Mouse (Mus musculus) CH12.LX (cell line): Measurements from ENCODE around the gene Gldc. TPM values are rescaled to one million over a fixed set of nuclear protein-coding genes. Genes with fewer than 3 reads are reported as not detected.

Experiments
- DNase-seq: peaks from one replicate; pipeline ENCODE4 v3.0.0-alpha.2; 2013; ENCODE audit errors: extremely low read depth
- H3K27ac ChIP-seq: 2 replicates; pipeline ENCODE4 v1.5.1; 2012; ENCODE audit warnings: low read depth, mild to moderate bottlenecking, control low read depth, moderate library complexity; ENCODE audit not compliant: insufficient read depth
- H3K27me3 ChIP-seq: replicated peaks from 2 replicates; pipeline ENCODE3; 2012; ENCODE audit warnings: inconsistent platforms
- H3K36me3 ChIP-seq, 2 experiments: replicated peaks in 1 of 2; 2 replicates each; pipeline versions ENCODE3 to v1.6.1; 2012; ENCODE audit warnings: inconsistent platforms in 1 of 2, low read length in 1 of 2, mild to moderate bottlenecking in 1 of 2, mixed read lengths in 1 of 2, moderate library complexity in 1 of 2; ENCODE audit not compliant: control insufficient read depth in 1 of 2, insufficient read depth in 1 of 2
- H3K4me1 ChIP-seq, 2 experiments: 2 replicates each; pipeline ENCODE4 v1.6.1; 2012; ENCODE audit warnings: inconsistent platforms in 1 of 2, moderate library complexity in 1 of 2; ENCODE audit not compliant: insufficient read depth in 2 of 2, control insufficient read depth in 1 of 2
- H3K4me2 ChIP-seq: 2 replicates; pipeline ENCODE4 v1.6.1; 2012; ENCODE audit warnings: low read depth, mild to moderate bottlenecking, control low read depth; ENCODE audit not compliant: poor library complexity, insufficient read depth, severe bottlenecking
- H3K4me3 ChIP-seq, 3 experiments: fragments of 150-350 bp in 1 of 3; sonication (generic) in 1 of 3; replicated peaks in 1 of 3; 2 replicates each; pipeline versions ENCODE3 to v1.5.1; 2011 to 2012; ENCODE audit warnings: low read depth in 2 of 3, low read length in 2 of 3, mild to moderate bottlenecking in 2 of 3, moderate library complexity in 2 of 3, control low read depth in 1 of 3, improper control_type of control experiment in 1 of 3, inconsistent platforms in 1 of 3, mixed read lengths in 1 of 3; ENCODE audit not compliant: poor library complexity in 1 of 3
- H3K79me2 ChIP-seq: replicated peaks from 2 replicates; pipeline ENCODE4 v1.6.1; 2012; ENCODE audit warnings: mild to moderate bottlenecking, moderate library complexity; ENCODE audit not compliant: control insufficient read depth, poor library complexity, insufficient read depth, severe bottlenecking; ENCODE audit errors: extremely low read depth
- H3K9ac ChIP-seq: 2 replicates; pipeline ENCODE4 v1.6.1; 2012; ENCODE audit warnings: low read depth, mild to moderate bottlenecking, control low read depth, moderate library complexity; ENCODE audit not compliant: insufficient read depth
- H3K9me3 ChIP-seq: replicated peaks from 2 replicates; pipeline ENCODE3; 2012; ENCODE audit warnings: low read length, inconsistent platforms, mixed read lengths
- BHLHE40 ChIP-seq: IDR thresholded peaks from 2 replicates; pipeline ENCODE4 v1.6.1; 2011; ENCODE audit warnings: mild to moderate bottlenecking, low read depth, low read length, improper control_type of control experiment
- CHD2 ChIP-seq: IDR thresholded peaks from 2 replicates; pipeline ENCODE4 v1.6.1; 2011; ENCODE audit warnings: low read length, improper control_type of control experiment
- CTCF ChIP-seq, 2 experiments: IDR thresholded peaks in 1 of 2; conservative IDR thresholded peaks in 1 of 2; 2 replicates each; pipeline ENCODE4 v1.5.1; 2011 to 2012; ENCODE audit warnings: low read depth in 2 of 2, low read length in 2 of 2, improper control_type of control experiment in 1 of 2, inconsistent platforms in 1 of 2, mild to moderate bottlenecking in 1 of 2, moderate library complexity in 1 of 2
- E2F4 ChIP-seq: IDR thresholded peaks from 2 replicates; pipeline ENCODE4 v1.6.1; 2011; ENCODE audit warnings: low read depth, low read length, improper control_type of control experiment; ENCODE audit not compliant: insufficient replicate concordance
- EP300 ChIP-seq: IDR thresholded peaks from 2 replicates; pipeline ENCODE4 v1.6.1; 2011; ENCODE audit warnings: low read length, improper control_type of control experiment
- ETS1 ChIP-seq: conservative IDR thresholded peaks from 2 replicates; pipeline ENCODE4 v1.6.1; 2012; ENCODE audit warnings: low read depth, mild to moderate bottlenecking, inconsistent platforms, low read length, improper control_type of control experiment, moderate library complexity
- IRF4 ChIP-seq: IDR thresholded peaks from 2 replicates; pipeline ENCODE4 v1.6.1; 2014; ENCODE audit warnings: low read depth, mild to moderate bottlenecking, inconsistent platforms, low read length, improper control_type of control experiment
- KAT2A ChIP-seq: IDR thresholded peaks from 2 replicates; pipeline ENCODE4 v1.6.1; 2012; ENCODE audit warnings: low read length, improper control_type of control experiment, inconsistent platforms; ENCODE audit not compliant: insufficient replicate concordance
- MAX ChIP-seq: IDR thresholded peaks from 2 replicates; pipeline ENCODE4 v1.6.1; 2011; ENCODE audit warnings: low read length, improper control_type of control experiment
- MAZ ChIP-seq: IDR thresholded peaks from 2 replicates; pipeline ENCODE4 v1.6.1; 2012; ENCODE audit warnings: low read depth, mild to moderate bottlenecking, inconsistent platforms, low read length, improper control_type of control experiment, moderate library complexity
- NELFE ChIP-seq: IDR thresholded peaks from 2 replicates; pipeline ENCODE4 v1.6.1; 2011; ENCODE audit warnings: low read depth, low read length, improper control_type of control experiment
- POLR2AphosphoS2 ChIP-seq: IDR thresholded peaks from 2 replicates; pipeline ENCODE4 v1.6.1; 2011; ENCODE audit warnings: low read depth, low read length, improper control_type of control experiment
- RAD21 ChIP-seq: IDR thresholded peaks from 2 replicates; pipeline ENCODE4 v1.6.1; 2011; ENCODE audit warnings: low read depth, mild to moderate bottlenecking, low read length, improper control_type of control experiment, moderate library complexity
- SMC3 ChIP-seq: IDR thresholded peaks from 2 replicates; pipeline ENCODE4 v1.6.1; 2011; ENCODE audit warnings: low read depth, low read length, improper control_type of control experiment
- TBP ChIP-seq: conservative IDR thresholded peaks from 2 replicates; pipeline ENCODE4 v1.6.1; 2011; ENCODE audit warnings: low read depth, low read length, improper control_type of control experiment
- USF1 ChIP-seq: IDR thresholded peaks from 2 replicates; pipeline ENCODE4 v1.6.1; 2014; ENCODE audit warnings: low read depth, mild to moderate bottlenecking, inconsistent platforms, low read length, improper control_type of control experiment
- USF2 ChIP-seq: conservative IDR thresholded peaks from 2 replicates; pipeline ENCODE4 v1.6.1; 2011; ENCODE audit warnings: low read depth, low read length, improper control_type of control experiment
- ZNF384 ChIP-seq: IDR thresholded peaks from 2 replicates; pipeline ENCODE4 v1.6.1; 2012; ENCODE audit warnings: low read depth, low read length, improper control_type of control experiment, inconsistent platforms
- dilution Hi-C: fragments of 300-500 bp; cut with MboI; formaldehyde crosslinking; loops from 2 replicates; pipeline ENCODE4 v1.14.3; 2020; ENCODE audit warnings: low sequenced_read_pairs; ENCODE audit not compliant: extremely low pct_unique_long_range_greater_than_20kb, extremely low pct_ligation_motif_present
- in situ Hi-C: fragments of 300-500 bp; cut with MboI; formaldehyde crosslinking; loops from 3 replicates; pipeline ENCODE4 v1.14.3; 2019; ENCODE audit warnings: low sequenced_read_pairs, low pct_ligation_motif_present, low pct_unique_long_range_greater_than_20kb, mixed read lengths
- polyA plus RNA-seq: library from polyadenylated mRNA; unstranded; fragments of >175 nt; gene quantifications from 2 replicates; pipeline ENCODE4 v1.2.1, GENCODE M21; 2012; ENCODE audit warnings: low read depth; ENCODE audit not compliant: insufficient read length
- total RNA-seq, 2 experiments: library from RNA; depleted of rRNA; stranded (reverse); fragments of 300-350 nt in 1 of 2; fragments of >200 nt in 1 of 2; gene quantifications; 2 replicates each; pipeline ENCODE4 v1.2.3; 2012 to 2014

Gldc gene
- total and polyA plus RNA-seq, 3 experiments: 0.30 to 1.8 (median 0.64) TPM

DNA sequence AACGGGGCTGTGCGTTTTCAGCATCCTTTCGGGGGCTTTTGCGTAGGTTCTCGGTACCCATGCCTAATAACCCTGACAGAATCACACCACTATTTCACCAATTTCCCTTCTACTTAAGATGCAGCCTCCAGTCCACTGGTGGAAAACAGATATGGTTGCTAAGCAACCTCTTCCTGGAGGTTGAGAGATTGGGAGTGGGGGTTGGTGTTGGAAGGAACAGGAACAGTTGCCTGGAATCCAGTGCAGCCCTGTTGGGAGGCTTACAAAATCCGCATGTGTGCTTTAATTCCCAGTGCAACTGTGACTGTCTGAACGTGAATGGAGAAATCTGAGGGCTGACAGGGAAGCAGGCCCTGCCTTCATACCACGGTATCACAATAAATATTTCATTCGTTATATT is 57.5 kb downstream of the Gldc start:
- H3K27ac ChIP-seq: peak overlapping the region; percentile 21; the same call in 1 of the 2 replicates
- no peaks in the 10 kb centered on the region for H3K9me3 ChIP-seq
- in situ Hi-C loops (loop anchor here (10.0 kb wide), 2 partner anchors 83 to 443 kb away; partner anchors contain the start of gene Uhrf2), dilution Hi-C loops (no loop called here)
- no peaks in the 10 kb centered on the region for H3K79me2 ChIP-seq
- H3K4me1 ChIP-seq: peaks cover 31 to 34% of the 10 kb centered on the region in 2 experiments
- H3K4me2 ChIP-seq: no peak overlapping the region
- H3K9ac ChIP-seq: no peak overlapping the region
- TF ChIP-seq IRF4: 0 out of 2 replicates have a peak, but pooled peaks have one; percentile 8
- no peak for TF ChIP-seq E2F4
- TF ChIP-seq MAZ: no peak
- TF ChIP-seq BHLHE40: 0 out of 2 replicates have a peak, but pooled peaks have one; percentile 30
- no peak for TF ChIP-seq RAD21
- TF ChIP-seq ZNF384: no peak
- DNase-seq: no peak
- H3K36me3 ChIP-seq: no peaks in the 10 kb centered on the region
- H3K4me3 ChIP-seq: no peak overlapping the region
- no peaks in the 10 kb centered on the region for H3K27me3 ChIP-seq

DNA sequence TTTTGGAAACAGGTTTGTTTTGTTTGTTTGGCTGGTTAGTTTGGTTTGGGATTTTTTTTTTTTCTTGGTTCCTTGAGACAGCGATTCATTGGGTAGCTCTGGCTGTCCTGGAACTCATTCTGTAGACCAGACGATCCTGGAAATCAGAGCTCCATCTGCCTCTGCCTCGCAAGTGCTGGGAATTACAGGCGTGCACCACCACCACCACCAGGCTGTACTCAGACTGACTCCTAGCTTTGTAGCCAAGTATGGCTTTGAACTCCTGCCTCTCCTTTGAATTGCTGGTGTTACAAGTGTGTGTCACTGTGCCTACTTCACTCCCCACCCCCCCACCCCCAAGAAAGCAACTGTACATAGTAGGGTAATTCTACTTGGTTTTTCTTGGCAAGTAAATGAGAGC is 58.0 kb downstream of the Gldc start:
- dilution Hi-C loops: no loop called here
- in situ Hi-C loops: loop anchor here (10.0 kb wide), 2 partner anchors 82 to 442 kb away; partner anchors contain the start of gene Uhrf2
- no peaks in the 10 kb centered on the region for H3K27me3 ChIP-seq
- DNase-seq: no peak
- no peak overlapping the region for H3K4me3 ChIP-seq
- H3K9ac ChIP-seq: no peak overlapping the region
- no peaks in the 10 kb centered on the region for H3K9me3 ChIP-seq
- no peak overlapping the region for H3K27ac ChIP-seq
- no peak overlapping the region; the same call in 1 of the 2 replicates for H3K4me2 ChIP-seq
- H3K79me2 ChIP-seq: no peaks in the 10 kb centered on the region
- peaks cover 31 to 34% of the 10 kb centered on the region in 2 experiments for H3K4me1 ChIP-seq
- no peaks in the 10 kb centered on the region for H3K36me3 ChIP-seq
- TF ChIP-seq EP300 (no peak), MAX (no peak), CHD2 (no peak), SMC3 (no peak), MAZ (no peak), POLR2AphosphoS2 (no peak), IRF4 (no peak), CTCF (conservative IDR thresholded peaks at IDR 0.05 in 1 of 2, IDR thresholded peaks at IDR 0.05 in 1 of 2; ENCODE audit: low read depth in 2 of 2, low read length in 2 of 2) (no peak), KAT2A (no peak), ETS1 (no peak), TBP (no peak), USF2 (no peak), USF1 (no peak), NELFE (no peak)
